Mouse (Mus musculus) limb, embryonic 14.5 days (tissue): Measurements from ENCODE around the gene Ybx2. TPM values are rescaled to one million over a fixed set of nuclear protein-coding genes. Genes with fewer than 3 reads are reported as not detected.

Source experiments
- ATAC-seq: fragments of 200-750 bp; cut with Nextera tagmentation; 2 replicates; pipeline ENCODE4 v1.8.0; 2017; ENCODE audit warnings: low read depth, moderate number of reproducible peaks, moderate TSS enrichment; ENCODE audit not compliant: low FRiP score
- DNase-seq: peaks from one replicate; pipeline ENCODE4 v3.0.0-alpha.2; 2015; ENCODE audit warnings: low spot score
- H3K27ac ChIP-seq: fragments of 300-500 bp; sonication (generic); replicated peaks from 2 replicates; pipeline ENCODE4 v1.5.1; 2014; ENCODE audit warnings: low read depth, mild to moderate bottlenecking, low read length, moderate library complexity, mixed read lengths
- H3K27me3 ChIP-seq: fragments of 300-500 bp; sonication (generic); 2 replicates; pipeline ENCODE4 v1.6.1; 2014; ENCODE audit warnings: low read length, mixed read lengths; ENCODE audit not compliant: control insufficient read depth, insufficient read depth
- H3K36me3 ChIP-seq: fragments of 300-500 bp; sonication (generic); 2 replicates; pipeline ENCODE4 v1.6.1; 2014; ENCODE audit warnings: mild to moderate bottlenecking, low read length, moderate library complexity, mixed read lengths; ENCODE audit not compliant: control insufficient read depth, insufficient read depth
- H3K4me1 ChIP-seq: fragments of 300-500 bp; sonication (generic); 2 replicates; pipeline ENCODE4 v1.6.1; 2014; ENCODE audit warnings: antibody characterized with exemption, low read length, mixed read lengths; ENCODE audit not compliant: control insufficient read depth, insufficient read depth
- H3K4me2 ChIP-seq: fragments of 300-500 bp; sonication (generic); replicated peaks from 2 replicates; pipeline ENCODE4 v1.6.1; 2014; ENCODE audit warnings: low read depth, mild to moderate bottlenecking, low read length, moderate library complexity; ENCODE audit not compliant: severe bottlenecking
- H3K4me3 ChIP-seq: fragments of 300-500 bp; sonication (generic); replicated peaks from 2 replicates; pipeline ENCODE4 v1.5.1; 2014; ENCODE audit warnings: low read length
- H3K9ac ChIP-seq: fragments of 300-500 bp; sonication (generic); 2 replicates; pipeline ENCODE4 v1.6.1; 2014; ENCODE audit warnings: mild to moderate bottlenecking, low read depth, low read length, moderate library complexity; ENCODE audit not compliant: severe bottlenecking
- H3K9me3 ChIP-seq: fragments of 300-500 bp; sonication (generic); 2 replicates; pipeline ENCODE4 v1.6.1; 2016; ENCODE audit warnings: low read length; ENCODE audit not compliant: control insufficient read depth
- POLR2A ChIP-seq: fragments of 200-500 bp; IDR thresholded peaks from 2 replicates; pipeline ENCODE4 v1.8.0; 2012; ENCODE audit warnings: inconsistent platforms, mild to moderate bottlenecking, moderate library complexity, borderline replicate concordance; ENCODE audit not compliant: insufficient read depth, insufficient read length; ENCODE audit errors: extremely low read depth
- WGBS: fragments of 180-500 bp; shearing (Covaris S2); extraction: QIAGEN DNeasy Blood & Tissue Kit; methylation state at CpG from one replicate; pipeline ENCODE4 v1.1.7; 2014; 5-methylcytosine and 5-hydroxymethylcytosine counted together
- polyA plus RNA-seq, 2 experiments: library from polyadenylated mRNA; depleted of rRNA in 1 of 2; stranded (reverse) in 1 of 2; unstranded in 1 of 2; fragments of >200 nt; fragmentation: Nextera tagmentation in 1 of 2; extraction: Ambion mirVana in 1 of 2; gene quantifications; 2 replicates each; pipeline versions ENCODE4 v1.2.1 to v1.2.3; 2012 to 2014

Gene Ybx2
- polyA plus RNA-seq, 2 experiments, result 7.2 to 70.1 TPM

GRCm38 (mm10) chr11:69911701-69912100, 23.9 kb upstream of the Ybx2 start:
- Histone ChIP-seq H3K4me1 (peaks cover 13% of the 10 kb centered on the region), H3K4me2 (no peak overlapping the region), H3K27ac (no peak overlapping the region), H3K4me3 (no peak overlapping the region), H3K27me3 (no peaks in the 10 kb centered on the region), H3K9ac (no peak overlapping the region), H3K36me3 (peaks cover 88% of the 10 kb centered on the region), H3K9me3 (no peaks in the 10 kb centered on the region)
- ATAC-seq (no peak), DNase-seq (no peak)
- TF ChIP-seq POLR2A, result no peak
- 97% methylated on average over 6 of the region's 6 CpGs for WGBS

- DNase-seq (no peak), ATAC-seq (no peak)
- 76% methylated on average over 15 of the region's 15 CpGs for WGBS
These were observed 22.7 kb upstream of the Ybx2 start for GRCm38 (mm10) chr11:69912716-69913530.

DNA sequence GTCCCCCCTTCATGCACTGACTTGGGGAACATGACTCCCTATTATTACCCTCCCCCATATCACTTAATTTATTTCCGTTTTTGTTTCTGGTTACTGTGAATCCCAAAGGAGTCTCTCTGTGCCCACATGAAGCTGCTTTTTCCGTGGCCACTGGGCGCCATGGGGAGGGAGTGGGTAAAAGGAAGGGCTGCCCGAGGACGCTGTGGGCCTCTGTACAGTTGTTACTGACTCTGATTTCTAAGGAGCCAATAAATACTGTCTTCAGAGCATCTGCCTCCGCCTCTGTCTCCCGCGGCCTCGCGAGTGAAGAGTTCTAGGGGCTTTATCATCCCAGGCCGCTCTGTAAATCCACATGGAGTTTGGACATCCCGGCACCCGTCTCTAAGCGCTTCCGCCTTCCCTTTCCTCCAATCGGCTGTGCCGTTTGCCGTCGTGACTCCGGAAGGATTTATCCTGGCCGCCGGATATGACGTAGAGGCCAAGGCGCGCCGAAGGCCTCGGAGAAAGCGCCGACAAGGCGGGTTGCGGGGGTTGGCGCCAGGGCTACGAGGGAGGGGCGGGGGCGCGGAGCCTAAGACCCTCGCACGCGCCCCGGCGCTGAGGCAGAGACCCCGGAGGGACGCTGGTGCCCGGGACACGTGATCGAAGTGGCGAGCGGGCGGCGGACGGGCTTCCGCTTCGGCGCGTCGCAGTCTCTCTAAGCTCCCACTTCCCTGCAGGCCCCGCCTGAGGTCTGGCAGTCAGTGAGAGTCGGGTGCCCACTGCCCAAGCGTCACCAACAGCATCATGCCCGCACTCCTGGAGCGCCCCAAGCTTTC, 21.8 kb upstream of the Ybx2 start, which contains the start of gene Gps2:
Gene Gps2, plus strand, starts transcription at position 335 of the 818 bp plus-strand sequence.
- Histone ChIP-seq H3K9me3 (no peaks in the 10 kb centered on the region), H3K36me3 (peaks cover 88% of the 10 kb centered on the region), H3K4me1 (peaks cover 13% of the 10 kb centered on the region), H3K4me3 (peak within 1 kb of the TSS; percentile 83), H3K9ac (peak within 1 kb of the TSS; percentile 83), H3K27ac (peak within 1 kb of the TSS; percentile 83), H3K4me2 (peak within 1 kb of the TSS; percentile 90), H3K27me3 (no peaks in the 10 kb centered on the region)
- ATAC-seq, result peak; percentile 91
- TF ChIP-seq POLR2A, result 0 out of 2 replicates have a peak, but pooled peaks have one; percentile 67
- peak; percentile 91 for DNase-seq
- WGBS, result 2% methylated on average over 51 of the region's 61 CpGs

More at GRCm38 (mm10) chr11:69912716-69913530, 22.7 kb upstream of the Ybx2 start:
- no peak overlapping the region for H3K27ac ChIP-seq
- no peaks in the 10 kb centered on the region for H3K27me3 ChIP-seq
- H3K9me3 ChIP-seq, result no peaks in the 10 kb centered on the region
- peaks cover 13% of the 10 kb centered on the region for H3K4me1 ChIP-seq
- TF ChIP-seq POLR2A, result no peak
- H3K9ac ChIP-seq, result peak overlapping the region; percentile 83; the same call in 1 of the 2 replicates
- H3K36me3 ChIP-seq, result peaks cover 88% of the 10 kb centered on the region
- peak overlapping the region; percentile 90 for H3K4me2 ChIP-seq
- H3K4me3 ChIP-seq, result peak overlapping the region; percentile 83

DNA sequence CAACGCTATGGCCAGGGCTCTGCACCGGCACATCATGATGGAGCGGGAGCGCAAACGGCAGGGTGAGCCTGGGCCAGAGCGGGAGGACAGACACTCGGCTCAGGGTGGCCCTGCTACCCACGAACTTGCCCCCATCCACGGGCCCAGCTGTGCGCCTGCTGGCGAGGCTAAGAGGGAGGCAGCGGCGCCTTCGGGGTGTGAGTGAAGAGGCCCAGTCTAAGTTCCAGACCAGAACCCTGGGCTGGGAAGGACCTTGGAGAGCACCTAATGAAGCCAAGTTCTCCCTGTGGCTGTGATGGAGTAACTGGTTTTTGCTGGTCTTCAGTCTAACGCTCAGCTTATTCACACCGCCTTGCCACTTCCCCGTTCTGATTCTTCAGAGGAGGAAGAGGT, 21.2 kb upstream of the Ybx2 start:
- Histone ChIP-seq H3K27me3 (no peaks in the 10 kb centered on the region), H3K4me1 (peaks cover 19% of the 10 kb centered on the region), H3K4me3 (peak overlapping the region; percentile 83), H3K9ac (peak overlapping the region; percentile 83), H3K4me2 (peak overlapping the region; percentile 90), H3K27ac (peak overlapping the region; percentile 83), H3K36me3 (peaks cover 85% of the 10 kb centered on the region), H3K9me3 (no peaks in the 10 kb centered on the region)
- ATAC-seq (0 out of 2 replicates have a peak, but pooled peaks have one; percentile 2), DNase-seq (no peak)
- 2% methylated on average over 17 of the region's 17 CpGs for WGBS
- no peak for TF ChIP-seq POLR2A

- 27% methylated on average over 9 of the region's 9 CpGs for WGBS
- DNase-seq (no peak), ATAC-seq (no peak)
- Histone ChIP-seq H3K4me2 (peak overlapping the region; percentile 90), H3K27me3 (no peaks in the 10 kb centered on the region), H3K4me1 (peaks cover 21% of the 10 kb centered on the region), H3K36me3 (peaks cover 79% of the 10 kb centered on the region), H3K27ac (no peak overlapping the region), H3K9me3 (no peaks in the 10 kb centered on the region), H3K9ac (peak overlapping the region; percentile 83; the same call in 1 of the 2 replicates), H3K4me3 (peak overlapping the region; percentile 83)
- no peak for TF ChIP-seq POLR2A
These were observed 20.6 kb upstream of the Ybx2 start for GRCm38 (mm10) chr11:69914917-69915430.
